Mouse (Mus musculus): Measurements from ENCODE around the gene Sprn.
"Not testable (repeated sequence)": the region's sequence is repeated elsewhere in the genome, so short reads cannot be mapped to it uniquely, and the experiment has no call there.

The Sprn gene

DNA sequence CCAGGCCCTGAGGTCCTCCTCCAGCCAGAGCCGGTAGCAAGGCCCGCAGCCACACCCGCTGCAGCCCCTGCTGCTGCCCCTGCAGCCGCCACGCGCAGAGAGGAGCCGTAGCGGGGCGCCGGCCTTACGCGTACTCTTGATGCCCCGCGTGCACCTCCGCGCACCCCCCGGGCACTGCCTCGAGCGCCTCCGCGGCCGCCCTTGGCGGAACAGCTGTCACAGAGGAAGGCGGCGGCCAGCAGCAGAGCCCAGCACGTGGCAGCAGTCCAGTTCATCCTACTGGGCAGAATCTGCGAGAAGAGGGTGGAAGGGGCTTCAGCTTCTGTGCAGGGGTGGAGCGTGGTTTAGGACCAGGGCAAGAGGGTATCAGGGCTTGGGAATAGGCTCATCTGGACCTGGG lies 1.3 kb downstream of the Sprn start:
- in situ Hi-C loops (cut with MboI; ENCODE audit: low sequenced_read_pairs): no loop called here

DNA sequence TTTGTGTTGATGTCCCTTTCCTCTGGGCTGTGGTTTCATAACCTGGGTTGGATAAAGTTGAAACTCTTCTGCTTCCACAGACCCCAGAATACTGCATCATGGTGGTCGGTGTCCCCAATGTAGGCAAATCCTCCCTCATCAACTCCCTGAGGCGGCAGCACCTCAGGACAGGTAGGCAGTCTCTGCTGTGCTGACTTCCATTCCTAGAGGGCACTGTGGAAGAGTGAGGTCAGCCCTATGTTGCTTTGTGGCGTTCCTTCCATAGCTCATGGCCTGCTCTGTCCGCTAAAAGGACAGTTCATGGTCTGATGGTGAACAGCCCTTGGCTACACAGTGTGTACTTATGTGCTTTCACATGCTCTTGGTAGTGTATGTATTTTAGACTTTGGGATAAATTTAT lies 10.1 kb downstream of the Sprn start:
- in situ Hi-C loops (cut with MboI; ENCODE audit: low sequenced_read_pairs): loop anchor here (5.0 kb wide), 1 partner anchor 62 kb away; the partner anchor contains the start of gene Caly

DNA sequence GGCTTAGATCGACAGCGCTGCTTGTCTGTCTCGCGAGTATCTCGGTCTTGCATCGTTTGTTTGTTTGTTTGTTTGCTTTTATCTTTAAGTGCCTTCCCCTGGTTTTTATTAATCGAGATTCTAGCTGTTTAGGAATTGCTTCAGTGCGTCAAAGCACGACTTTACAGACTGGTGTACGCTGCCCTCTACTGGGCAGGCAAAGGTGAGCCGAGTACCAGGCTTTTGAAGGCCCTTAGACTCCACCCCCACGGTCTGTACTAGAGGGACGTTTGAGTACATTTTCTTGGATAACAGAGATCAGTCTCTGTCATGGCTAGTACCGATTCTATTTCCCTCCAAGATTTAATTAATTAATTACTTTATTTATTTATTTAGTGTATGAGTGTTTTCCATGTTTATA lies 13.3 kb downstream of the Sprn start:
- in situ Hi-C loops (cut with MboI; ENCODE audit: low sequenced_read_pairs): loop anchor here (5.0 kb wide), 1 partner anchor 59 kb away; the partner anchor contains the start of gene Caly

DNA sequence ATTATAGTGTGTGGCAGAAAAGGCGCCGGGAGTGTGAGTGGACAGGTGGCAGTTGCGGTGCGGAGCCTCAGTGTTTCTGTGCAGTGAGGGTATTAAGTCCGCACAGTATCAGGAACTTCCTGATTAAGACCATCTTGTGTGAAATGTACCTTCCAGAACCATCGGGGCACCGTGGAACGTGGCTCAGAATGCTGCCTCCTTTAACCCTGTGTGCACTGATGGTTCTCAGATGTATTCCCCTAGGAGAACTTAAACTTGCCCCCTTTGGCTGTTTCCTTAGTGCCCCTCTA lies 16.7 kb downstream of the Sprn start:
- in situ Hi-C loops (cut with MboI; ENCODE audit: low sequenced_read_pairs): no loop called here

DNA sequence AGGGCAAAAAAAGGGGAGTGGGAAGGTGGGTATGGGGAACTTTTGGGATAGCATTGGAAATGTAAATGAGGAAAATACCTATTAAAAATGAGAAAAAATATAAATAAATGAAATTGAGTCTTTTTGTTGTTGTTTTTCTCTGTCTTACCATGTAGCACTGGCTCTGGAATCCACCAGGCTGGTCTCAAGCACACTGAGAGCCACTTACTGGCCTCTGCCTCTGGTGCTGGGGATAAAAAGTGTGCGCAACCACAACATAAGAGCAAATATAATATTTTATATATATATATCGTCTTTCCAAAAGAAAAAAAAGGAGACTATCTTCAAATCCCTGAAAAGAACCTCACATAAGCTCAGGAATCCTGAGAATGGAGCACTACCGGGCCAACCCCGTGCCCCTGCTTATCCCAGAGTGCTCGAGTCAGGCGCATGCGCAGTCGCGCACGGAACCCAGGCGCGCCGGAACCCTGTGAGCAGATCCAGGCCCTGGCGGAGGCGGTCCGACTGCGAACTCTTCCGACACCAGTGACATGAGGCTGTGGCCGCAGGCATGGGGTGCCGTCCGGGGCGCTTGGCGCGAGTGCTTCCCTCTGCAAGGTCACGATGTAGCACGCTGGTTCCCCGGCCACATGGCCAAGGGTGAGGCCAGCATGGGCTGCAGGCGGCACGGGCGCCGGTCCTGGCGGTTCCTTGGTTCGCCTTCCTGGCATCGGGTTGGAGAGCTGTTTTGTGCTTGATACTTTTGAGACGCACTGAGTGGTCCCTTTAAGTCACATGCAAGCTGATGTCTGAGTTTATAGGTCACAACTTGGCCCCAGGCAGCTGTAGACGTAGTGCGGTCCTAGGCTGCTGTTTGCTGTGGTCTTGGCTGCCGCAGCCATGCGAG lies 17.3 kb downstream of the Sprn start, which contains the start of gene Mtg1:
Gene Mtg1 (plus strand): TSS at position 430 of the 886 bp plus-strand sequence.
- in situ Hi-C loops (cut with MboI; ENCODE audit: low sequenced_read_pairs): no loop called here

DNA sequence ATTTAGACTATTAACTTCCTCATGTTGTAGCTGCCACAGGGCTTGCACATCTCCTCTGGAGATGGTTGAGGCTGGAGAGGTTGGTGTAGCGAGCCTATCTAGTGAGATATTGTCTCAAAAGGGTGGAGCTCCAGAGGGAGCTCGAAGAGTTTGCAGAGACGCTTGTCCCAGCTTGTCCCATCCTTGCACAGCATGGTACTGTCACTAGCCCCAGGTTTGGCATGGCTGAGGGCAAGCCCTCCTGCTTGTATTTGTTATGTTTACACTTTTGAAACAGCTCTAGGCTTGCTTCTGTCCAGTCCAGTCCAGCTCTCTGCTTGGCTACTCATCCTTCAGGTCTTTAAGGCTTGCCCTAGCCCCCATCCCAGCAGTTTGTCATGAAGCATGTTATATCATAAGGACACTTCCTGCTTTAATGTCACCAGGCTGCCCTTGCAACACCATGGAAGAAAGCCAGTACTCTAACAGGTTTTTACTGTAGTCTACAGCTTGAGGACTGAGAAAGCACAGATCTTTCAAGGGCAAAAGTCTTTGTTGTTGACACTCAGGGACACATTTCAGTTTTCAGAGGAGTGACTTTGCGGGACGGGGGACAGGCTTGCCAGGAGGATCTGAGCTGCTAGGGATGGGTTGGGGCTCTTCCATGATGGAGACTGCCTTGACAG lies 19.4 kb downstream of the Sprn start:
- in situ Hi-C loops (cut with MboI; ENCODE audit: low sequenced_read_pairs): no loop called here

DNA sequence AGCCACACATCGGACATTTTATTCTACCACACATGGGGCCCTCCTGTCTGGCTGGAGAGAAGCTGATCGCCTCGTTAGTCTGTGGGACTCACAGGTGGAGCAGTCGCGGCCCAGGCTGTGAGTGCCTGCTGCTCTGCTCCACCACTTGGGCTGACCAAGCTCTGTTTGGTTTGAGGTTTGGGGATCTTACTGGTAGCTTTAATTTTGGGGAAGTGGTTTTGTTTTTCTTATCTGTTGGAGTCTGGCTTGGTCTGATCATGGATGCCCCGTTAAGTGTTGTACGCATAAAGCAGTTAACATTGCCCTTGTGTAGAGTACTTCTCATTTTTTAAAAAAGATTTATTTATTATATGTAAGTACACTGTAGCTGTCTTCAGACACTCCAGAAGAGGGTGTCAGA lies 20.6 kb downstream of the Sprn start:
- in situ Hi-C loops (cut with MboI; ENCODE audit: low sequenced_read_pairs): not testable (repeated sequence)

DNA sequence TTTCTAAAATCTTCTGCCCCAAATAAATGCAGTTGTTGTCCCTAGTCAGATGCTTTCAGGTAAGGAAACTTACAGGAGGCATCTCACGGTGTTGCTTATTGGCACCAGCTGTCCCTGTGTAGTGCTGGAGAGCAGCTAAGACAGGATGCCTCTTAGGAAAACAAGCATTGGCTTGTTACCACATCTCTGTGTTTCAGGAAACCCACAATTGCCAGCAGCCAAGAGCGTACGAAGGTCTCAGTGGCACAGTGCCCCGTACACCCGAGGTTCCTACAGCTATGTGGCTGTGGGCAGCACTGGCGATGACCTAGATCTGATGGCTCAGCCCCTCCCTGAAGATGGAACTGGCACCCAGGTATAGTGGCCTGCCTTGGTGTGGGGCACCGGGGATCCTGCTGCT lies 22.5 kb downstream of the Sprn start:
- in situ Hi-C loops (cut with MboI; ENCODE audit: low sequenced_read_pairs): not testable (repeated sequence)

DNA sequence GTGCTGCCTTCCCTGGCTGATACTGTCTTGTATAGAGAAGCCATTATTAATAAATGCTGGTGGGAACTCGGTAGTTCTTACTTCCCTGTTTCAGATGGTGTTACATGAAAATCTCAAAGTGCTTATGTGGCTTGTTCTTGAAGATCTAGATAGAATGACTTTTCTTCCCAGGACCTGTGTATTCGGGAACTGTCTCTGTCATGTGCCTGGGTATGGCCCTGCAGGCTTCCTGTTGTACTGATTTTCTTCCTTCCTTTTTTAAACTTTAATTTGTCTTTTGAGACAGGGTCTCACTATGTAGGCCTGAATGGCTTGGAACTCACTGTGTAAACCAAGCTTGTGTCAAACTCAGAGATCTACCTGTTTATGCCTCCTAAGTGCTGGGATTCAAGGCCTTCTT lies 26.8 kb downstream of the Sprn start:
- in situ Hi-C loops (cut with MboI; ENCODE audit: low sequenced_read_pairs): no loop called here

DNA sequence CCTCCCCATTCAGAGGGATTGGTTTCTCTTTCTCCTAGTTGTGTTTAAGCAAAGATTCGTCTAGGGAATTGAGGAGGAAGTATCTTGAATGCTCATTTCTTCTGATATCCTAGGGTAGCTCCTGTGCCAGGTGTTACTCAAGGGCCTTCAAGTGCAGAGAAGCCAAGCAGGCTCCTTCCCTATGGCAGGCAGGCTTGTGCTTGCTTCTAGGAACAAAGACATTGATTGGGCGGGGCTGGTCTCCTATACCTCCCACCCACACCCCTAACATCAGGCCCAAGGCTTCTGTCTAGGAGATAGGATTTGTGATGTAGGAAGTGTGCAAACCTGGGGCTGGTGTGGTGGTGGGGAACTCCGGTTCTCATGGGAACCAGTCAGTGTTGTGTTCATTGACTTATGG lies 27.7 kb downstream of the Sprn start:
- in situ Hi-C loops (cut with MboI; ENCODE audit: low sequenced_read_pairs): no loop called here

DNA sequence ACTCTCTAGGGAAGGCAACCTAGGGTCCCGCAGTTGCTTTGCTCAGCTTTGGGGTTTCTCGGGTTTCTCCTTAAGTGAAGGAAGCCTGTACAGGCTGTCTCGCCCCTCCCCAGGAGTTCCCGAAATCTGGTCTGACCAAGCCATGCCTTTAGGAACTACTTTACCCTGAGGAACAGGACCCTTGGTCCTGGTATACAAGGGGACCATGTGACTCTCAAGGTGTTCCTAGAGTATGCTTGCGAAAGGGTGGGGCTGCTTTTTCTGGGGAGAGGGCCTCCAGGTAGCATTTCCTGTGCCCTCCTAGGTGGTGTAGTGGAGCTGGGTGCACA lies 28.7 kb downstream of the Sprn start:
- in situ Hi-C loops (cut with MboI; ENCODE audit: low sequenced_read_pairs): no loop called here

DNA sequence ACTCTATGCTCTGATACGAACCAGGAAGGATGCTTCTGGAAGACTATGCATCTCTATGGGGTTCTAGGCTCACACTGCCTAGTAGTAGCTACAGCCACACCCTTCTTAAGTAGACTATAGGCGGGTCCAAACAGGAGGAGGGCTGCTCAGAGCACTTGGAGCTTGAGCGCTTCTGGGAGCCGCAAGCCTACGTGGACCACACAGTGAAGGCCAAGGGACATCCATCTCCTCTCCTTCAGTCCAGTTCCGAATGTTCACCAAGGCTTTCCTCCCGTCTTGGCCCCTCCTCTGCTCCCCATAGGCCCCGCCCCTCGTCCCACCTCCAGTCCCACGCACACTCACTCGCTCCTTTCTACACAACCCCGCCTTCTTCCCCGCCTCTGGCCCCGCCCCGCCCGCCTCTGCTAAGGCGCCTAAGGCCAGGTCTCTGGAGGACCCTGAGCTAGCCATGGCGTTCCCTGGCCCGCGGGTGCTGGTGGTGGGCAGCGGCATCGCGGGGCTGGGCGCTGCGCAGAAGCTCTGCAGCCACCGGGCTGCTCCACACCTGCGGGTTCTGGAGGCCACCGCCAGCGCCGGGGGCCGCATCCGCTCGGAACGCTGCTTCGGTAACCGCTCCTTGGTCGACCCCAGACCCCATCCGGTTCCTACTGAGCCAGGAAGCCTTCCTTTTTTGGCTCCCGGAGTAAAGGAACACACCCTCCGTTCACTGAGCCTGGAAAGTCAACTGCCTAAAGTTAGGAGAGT lies 29.2 kb downstream of the Sprn start:
- in situ Hi-C loops (cut with MboI; ENCODE audit: low sequenced_read_pairs): no loop called here

DNA sequence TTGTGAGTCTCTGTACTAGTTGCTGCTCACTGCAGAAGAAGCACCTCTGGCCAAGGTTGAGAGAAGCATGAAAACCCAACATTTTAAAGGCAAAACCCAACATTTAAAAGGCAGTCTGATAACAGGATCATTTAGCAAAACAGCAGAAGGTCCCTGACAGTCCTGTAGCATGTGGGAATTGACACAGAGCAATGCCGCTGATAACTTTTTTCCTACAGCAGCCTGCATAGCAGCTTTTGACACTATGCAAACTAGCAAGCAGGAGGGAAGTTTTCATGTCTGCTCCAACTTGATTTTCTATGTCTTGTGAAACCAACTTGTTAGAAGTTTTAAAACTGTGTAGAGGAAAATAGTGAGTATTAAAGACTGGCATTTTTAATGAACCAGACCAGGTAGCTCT lies 30.3 kb downstream of the Sprn start:
- in situ Hi-C loops (cut with MboI; ENCODE audit: low sequenced_read_pairs): no loop called here

DNA sequence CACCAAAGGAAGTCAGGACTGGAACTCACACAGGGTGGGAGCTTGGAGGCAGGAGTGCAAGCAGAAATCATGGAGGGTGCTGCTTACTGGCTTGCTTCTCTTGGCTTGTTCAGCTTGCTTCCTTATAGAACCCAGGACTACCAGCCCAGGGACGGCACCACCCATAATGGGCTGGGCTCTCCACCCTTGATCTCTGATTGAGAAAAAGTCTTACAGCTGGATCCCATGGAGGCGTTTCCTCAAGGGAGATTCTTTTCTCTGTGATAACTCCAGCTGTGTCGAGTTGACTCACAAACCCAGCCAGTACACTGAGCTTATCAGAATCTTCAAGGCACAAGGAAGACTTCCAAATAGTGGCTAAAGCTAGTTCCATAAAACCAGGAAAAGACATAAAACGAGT lies 31.9 kb downstream of the Sprn start:
- in situ Hi-C loops (cut with MboI; ENCODE audit: low sequenced_read_pairs): no loop called here

DNA sequence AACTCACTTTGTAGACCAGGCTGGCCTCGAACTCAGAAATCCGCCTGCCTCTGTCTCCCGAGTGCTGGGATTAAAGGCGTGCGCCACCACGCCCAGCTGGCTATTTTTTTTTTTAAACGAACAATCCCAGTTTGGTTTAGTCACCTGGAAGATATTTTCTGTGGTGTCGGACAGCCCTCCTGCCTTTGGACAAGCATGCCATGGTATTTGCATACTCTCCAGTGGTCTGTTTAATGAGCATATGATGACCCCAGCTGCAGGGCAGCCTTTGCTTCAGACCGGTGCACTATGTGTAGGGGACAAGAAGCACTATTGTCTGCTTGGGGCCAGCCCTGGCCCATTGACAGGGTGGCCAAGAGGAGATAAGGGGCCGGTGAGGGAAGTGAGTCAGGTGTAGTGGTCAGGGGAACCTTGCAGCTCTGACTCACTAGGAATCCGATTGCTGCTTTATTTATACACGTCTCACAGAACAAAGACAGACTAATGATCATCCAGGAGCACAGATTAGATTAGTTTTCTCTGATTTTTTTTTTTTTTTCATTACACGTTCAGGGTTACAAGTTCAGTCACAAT lies 33.3 kb downstream of the Sprn start:
- in situ Hi-C loops (cut with MboI; ENCODE audit: low sequenced_read_pairs): no loop called here

DNA sequence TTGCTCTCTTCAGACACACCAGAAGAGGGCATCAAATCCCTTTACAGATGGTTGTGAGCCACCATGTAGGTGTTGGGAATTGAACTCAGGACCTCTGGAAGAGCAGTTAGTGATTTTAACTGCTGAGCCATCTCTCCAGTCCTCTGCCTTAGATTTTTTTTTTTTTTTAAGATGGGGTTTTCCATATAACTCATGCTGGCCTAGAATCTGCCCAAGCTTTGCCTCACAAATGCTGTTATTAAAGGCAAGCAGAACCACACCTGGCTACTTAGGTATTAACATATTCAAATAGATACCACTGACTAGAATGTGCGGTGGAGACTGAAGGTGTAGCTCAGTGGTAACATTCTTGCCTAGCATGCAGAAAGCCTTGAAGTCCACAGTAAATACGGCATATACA lies 34.2 kb downstream of the Sprn start:
- in situ Hi-C loops (cut with MboI; ENCODE audit: low sequenced_read_pairs): no loop called here

DNA sequence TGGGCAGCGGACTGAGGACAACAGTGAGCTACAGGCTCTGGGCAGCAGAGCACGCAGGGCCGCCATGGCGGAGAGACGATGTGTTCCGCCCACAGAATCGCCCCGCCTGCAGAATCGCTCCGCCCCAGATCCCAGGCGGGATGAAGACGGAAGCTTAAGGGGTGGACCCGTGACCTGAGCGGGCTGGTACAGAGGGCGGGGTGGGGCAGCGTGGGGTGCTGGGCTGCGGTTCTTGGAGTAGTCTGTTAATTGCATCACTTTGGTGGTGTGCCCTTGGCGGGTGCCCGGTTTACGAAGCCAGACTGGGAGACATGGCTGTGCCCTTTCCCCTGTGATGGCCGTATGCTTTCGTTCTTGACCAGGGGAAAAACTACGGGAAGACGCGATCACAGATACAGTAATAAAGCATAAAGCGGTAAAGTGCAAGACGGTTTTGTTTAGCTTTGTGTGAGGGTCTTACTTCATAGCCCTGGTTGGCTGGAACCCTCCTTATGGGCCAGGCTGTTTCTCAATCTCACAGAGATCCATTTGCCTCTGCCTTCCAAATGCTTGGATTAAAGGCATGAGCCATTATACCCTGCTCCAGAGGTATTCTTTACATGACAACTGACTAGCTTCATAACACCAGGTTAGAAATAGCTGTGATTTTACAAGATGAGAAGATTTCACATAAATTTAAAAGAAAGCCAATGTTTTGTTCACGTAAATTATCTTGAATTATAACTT lies 38.2 kb downstream of the Sprn start, which contains the start of gene Echs1:
Gene Echs1 (minus strand): TSS at position 148 of the 726 bp plus-strand sequence.
- in situ Hi-C loops (cut with MboI; ENCODE audit: low sequenced_read_pairs): no loop called here

DNA sequence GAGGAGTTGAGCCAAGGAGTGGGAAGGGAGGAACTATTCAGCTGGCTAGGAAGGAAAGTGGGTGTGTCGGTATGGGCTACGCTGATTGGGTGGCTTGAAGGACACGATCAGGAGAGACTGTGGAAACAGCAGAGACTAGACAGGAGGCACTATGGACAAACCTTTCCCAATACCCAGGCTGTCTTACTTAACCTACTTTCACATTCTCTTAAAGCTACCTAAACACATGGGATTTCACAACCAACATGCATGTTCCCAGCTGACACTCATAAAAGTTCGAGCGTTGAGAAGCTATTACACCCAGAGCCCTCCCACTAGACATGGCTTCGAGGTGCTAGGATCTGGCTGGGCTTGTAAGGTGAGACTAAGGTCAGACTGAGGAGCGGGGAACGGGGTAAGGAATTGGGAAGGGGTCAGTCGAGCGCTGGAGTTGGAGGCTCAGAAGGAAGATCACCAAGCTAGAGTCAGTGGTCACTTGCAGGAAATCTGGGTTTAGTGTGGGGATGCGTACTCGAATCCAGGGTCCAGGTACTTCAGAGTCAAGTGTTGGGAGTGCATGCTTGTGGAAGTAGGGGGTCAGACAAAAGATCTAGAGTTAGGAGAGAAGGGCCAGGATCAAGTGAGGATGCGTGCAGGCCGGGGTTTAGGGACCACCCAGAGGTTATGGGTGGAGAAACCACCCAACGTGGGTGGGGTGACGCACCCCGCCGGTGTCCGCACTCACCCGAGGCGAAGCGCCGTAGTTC lies 38.9 kb downstream of the Sprn start, which contains the start of gene Paox:
Gene Paox (plus strand): TSS at position 217 of the 746 bp plus-strand sequence.
- in situ Hi-C loops (cut with MboI; ENCODE audit: low sequenced_read_pairs): no loop called here

DNA sequence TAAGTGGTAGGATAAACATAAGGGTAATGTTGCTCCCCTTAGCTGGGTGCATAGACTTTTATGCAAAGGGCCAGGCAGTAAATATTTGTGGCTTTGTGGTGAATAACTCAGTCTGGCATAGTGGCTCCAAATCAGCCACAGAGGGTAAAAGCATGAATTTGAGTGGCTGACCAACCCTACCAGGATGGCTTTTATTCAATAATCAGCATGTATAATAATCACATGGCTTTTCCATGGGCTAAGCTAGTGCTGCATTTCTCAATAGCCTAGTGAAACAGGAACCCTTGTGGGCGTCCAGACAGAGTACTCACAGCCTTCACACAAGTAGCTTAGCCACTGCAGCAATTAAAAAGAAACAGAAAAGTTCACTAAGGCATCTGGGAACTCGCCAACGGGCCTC lies 42.7 kb downstream of the Sprn start:
- in situ Hi-C loops (cut with MboI; ENCODE audit: low sequenced_read_pairs): no loop called here

DNA sequence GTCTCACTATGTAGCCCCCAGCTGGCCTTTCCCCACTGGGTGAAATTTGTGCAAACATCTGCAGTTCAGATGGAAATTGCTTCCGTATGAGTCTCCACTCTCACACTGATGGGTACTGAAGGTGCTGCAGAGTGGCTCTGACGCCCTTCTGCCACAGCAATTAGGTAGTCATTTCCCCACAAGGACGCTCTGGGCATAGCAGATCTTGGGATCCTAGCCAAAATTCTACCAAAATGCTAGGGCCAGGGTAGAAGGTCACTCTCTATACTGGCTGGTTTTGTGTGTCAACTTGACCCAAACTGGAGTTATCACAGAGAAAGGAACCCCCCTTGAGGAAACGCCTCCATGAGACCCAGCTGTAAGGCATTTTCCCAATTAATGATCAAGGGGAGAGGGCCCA lies 50.7 kb downstream of the Sprn start:
- in situ Hi-C loops (cut with MboI; ENCODE audit: low sequenced_read_pairs): no loop called here
